Mouse (Mus musculus) B cell, adult 2 months (primary cell): ENCODE results near the gene Atp2b4.

Experiments
- DNase-seq, 2 experiments: peaks; one replicate each; pipeline ENCODE4 v3.0.0; 2022

The Atp2b4 gene

GRCm38 (mm10) chr1:133800948-133801393 lies at the start of gene Atp2b4:
Gene Atp2b4, minus strand, starts transcription at chr1:133801041.
- peak; percentile 81 to 83 for DNase-seq

GRCm38 (mm10) chr1:133844734-133845133 lies 43.9 kb upstream of the Atp2b4 start:
- no peak for DNase-seq

- no peak for DNase-seq
These were observed 43.1 kb upstream of the Atp2b4 start for GRCm38 (mm10) chr1:133843900-133844299.

- no peak for DNase-seq
These were observed 42.5 kb upstream of the Atp2b4 start for GRCm38 (mm10) chr1:133843370-133843769.

- no peak for DNase-seq
These were observed 41.4 kb upstream of the Atp2b4 start for GRCm38 (mm10) chr1:133842074-133842725.

- DNase-seq: no peak
These were observed 40.5 kb upstream of the Atp2b4 start for GRCm38 (mm10) chr1:133841171-133841926.

GRCm38 (mm10) chr1:133840530-133840929 lies 39.7 kb upstream of the Atp2b4 start:
- no peak for DNase-seq

- DNase-seq: no peak
These were observed 33.5 kb upstream of the Atp2b4 start for GRCm38 (mm10) chr1:133834309-133834708.

- no peak for DNase-seq
These were observed 31.9 kb upstream of the Atp2b4 start for GRCm38 (mm10) chr1:133832781-133833180.

- no peak for DNase-seq
These were observed 25.4 kb upstream of the Atp2b4 start for GRCm38 (mm10) chr1:133826193-133826592.

- DNase-seq: no peak
These were observed 24.7 kb upstream of the Atp2b4 start for GRCm38 (mm10) chr1:133825543-133825942.

GRCm38 (mm10) chr1:133825140-133825539 lies 24.3 kb upstream of the Atp2b4 start:
- DNase-seq: no peak

- peak; percentile 27 to 31 for DNase-seq
These were observed 20.3 kb upstream of the Atp2b4 start for GRCm38 (mm10) chr1:133821144-133821543.

GRCm38 (mm10) chr1:133820100-133820499 lies 19.3 kb upstream of the Atp2b4 start:
- no peak for DNase-seq

- no peak for DNase-seq
These were observed 17.7 kb upstream of the Atp2b4 start for GRCm38 (mm10) chr1:133818531-133818930.

- DNase-seq: peak; percentile 37
These were observed 15.1 kb upstream of the Atp2b4 start for GRCm38 (mm10) chr1:133815747-133816491.

GRCm38 (mm10) chr1:133809376-133809775 lies 8.5 kb upstream of the Atp2b4 start:
- DNase-seq: no peak

- no peak for DNase-seq
These were observed 7.2 kb upstream of the Atp2b4 start for GRCm38 (mm10) chr1:133808020-133808419.

GRCm38 (mm10) chr1:133801743-133802142 lies 902 bp upstream of the Atp2b4 start:
- no peak for DNase-seq

- peak in 1 of 2 experiments; percentile 15 for DNase-seq
These were observed 329 bp downstream of the Atp2b4 start for GRCm38 (mm10) chr1:133800512-133800911.

GRCm38 (mm10) chr1:133799686-133800445 lies 975 bp downstream of the Atp2b4 start:
- no peak for DNase-seq

GRCm38 (mm10) chr1:133798821-133799415 lies 1.9 kb downstream of the Atp2b4 start:
- no peak for DNase-seq
